Mouse (Mus musculus) T-cell, adult 66 days (primary cell): ENCODE results near the gene Sgsm1. TPM values are rescaled to one million over a fixed set of nuclear protein-coding genes. Genes with fewer than 3 reads are reported as not detected.

Source experiments
- total RNA-seq, 2 experiments: library from RNA; stranded (reverse); gene quantifications; 3 replicates in 1 of 2; 4 replicates in 1 of 2; pipeline ENCODE4 v1.2.4; 2023

Gene Sgsm1
- not detected for total RNA-seq

DNA sequence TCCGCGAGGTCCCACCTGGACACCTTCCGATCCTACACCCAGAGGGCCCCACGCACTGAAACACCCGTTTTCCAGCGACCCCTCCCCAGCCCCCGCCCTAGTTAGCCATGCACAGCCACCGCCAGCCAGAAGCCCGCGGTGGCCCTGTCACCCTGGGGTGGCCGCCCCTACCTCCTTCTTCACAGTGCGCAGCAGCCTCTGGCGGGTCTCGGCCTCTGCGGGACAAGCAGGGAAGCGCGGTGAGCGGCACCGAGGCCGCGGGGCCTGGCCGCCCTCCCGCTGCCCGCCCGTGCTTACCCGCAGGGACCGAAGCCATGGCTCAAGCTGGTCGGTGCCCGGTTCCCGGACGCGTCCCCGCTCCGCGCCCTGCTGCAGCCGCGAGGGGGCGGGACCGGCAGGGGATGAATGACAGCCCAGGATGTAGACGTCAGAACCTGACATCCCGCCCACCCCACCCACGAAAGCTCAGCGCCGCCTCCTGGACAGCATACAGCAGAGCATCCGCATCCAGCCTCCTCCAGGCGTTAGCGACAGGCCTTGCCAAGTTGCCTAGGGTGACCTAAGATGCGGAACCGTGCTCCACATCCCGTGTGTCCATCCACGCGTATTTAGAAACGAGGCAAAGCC, at the start of gene Sgsm1:
Sgsm1 (minus strand) TSS at position 410 of the 627 bp plus-strand sequence.

GRCm38 (mm10) chr5:113357186-113357585, 46.6 kb upstream of the Sgsm1 start, which contains the start of gene Aym1:
TSS of gene Aym1 (plus strand) at chr5:113357294.

GRCm38 (mm10) chr5:113226632-113227102, 83.9 kb downstream of the Sgsm1 start, which contains the start of gene Tmem211:
TSS of gene Tmem211 (plus strand) at chr5:113226909.

GRCm38 (mm10) chr5:113221147-113221865, 89.3 kb downstream of the Sgsm1 start, which contains the start of gene 2900026A02Rik:
TSS of gene 2900026A02Rik (minus strand) at chr5:113221236.

Other genes starting within 250 kb of the Sgsm1 start
- gene Crybb2, start 240.7 kb downstream of the Sgsm1 start, total RNA-seq = not detected
- not detected for gene Crybb3, start 229.2 kb downstream of the Sgsm1 start, total RNA-seq
- 1 to 10 TPM; 1.3 to 1.9 TPM for gene 2900026A02Rik, start 89.5 kb downstream of the Sgsm1 start, total RNA-seq
- not detected for gene Tmem211, start 83.9 kb downstream of the Sgsm1 start, total RNA-seq
- not detected for gene Aym1, start 46.5 kb upstream of the Sgsm1 start, total RNA-seq
- gene Wscd2, start 179.5 kb upstream of the Sgsm1 start, total RNA-seq = 1 to 10 TPM; 5.9 to 6.6 TPM